Mouse (Mus musculus): ENCODE measurements around the gene Ubtfl1. TPM values are rescaled to one million over a fixed set of nuclear protein-coding genes. Genes with fewer than 3 reads are reported as not detected.
"Not testable (repeated sequence)": the region's sequence is repeated elsewhere in the genome, so short reads cannot be mapped to it uniquely, and the experiment has no call there.

Ubtfl1 gene
- polyA plus RNA-seq (2014; fragmentation: Nextera tagmentation; extraction: Ambion mirVana) = not detected in 2 replicates

- Histone ChIP-seq H3K9me3 (replicated peaks; ENCODE audit: control insufficient read depth, low read length) (no peaks in the 10 kb centered on the region), H3K9ac (replicated peaks; ENCODE audit: low read length) (no peak within 1 kb of the TSS), H3K4me1 (ENCODE audit: control insufficient read depth, insufficient read depth, low read length) (no peaks in the 10 kb centered on the region), H3K36me3 (replicated peaks; ENCODE audit: control insufficient read depth, insufficient read depth, low read depth, low read length) (no peaks in the 10 kb centered on the region), H3K4me2 (ENCODE audit: low read depth, low read length) (no peak within 1 kb of the TSS), H3K27me3 (ENCODE audit: control insufficient read depth, insufficient read depth, low read length) (no peaks in the 10 kb centered on the region), H3K27ac (replicated peaks; ENCODE audit: low read depth, low read length) (no peak within 1 kb of the TSS), H3K4me3 (ENCODE audit: low read depth, low read length) (no peak within 1 kb of the TSS)
- DNase-seq (ENCODE audit: low spot score) (no peak), ATAC-seq (replicated peaks; ENCODE audit: insufficient number of reproducible peaks, low FRiP score, low TSS enrichment, low read depth) (no peak)
- 70% methylated on average over 1 of the region's 1 CpGs for WGBS
Observed at GRCm38 (mm10) chr9:18404118-18404517, at the start of gene Ubtfl1. Gene Ubtfl1 (plus strand): TSS chr9:18404418.

GRCm38 (mm10) chr9:18373026-18373425 lies 31.2 kb upstream of the Ubtfl1 start:
- not testable (repeated sequence) for ATAC-seq (replicated peaks; ENCODE audit: insufficient number of reproducible peaks, low FRiP score, low TSS enrichment, low read depth); DNase-seq (ENCODE audit: low spot score); H3K4me2 ChIP-seq (ENCODE audit: low read depth, low read length); H3K36me3 ChIP-seq (replicated peaks; ENCODE audit: control insufficient read depth, insufficient read depth, low read depth, low read length); H3K9me3 ChIP-seq (replicated peaks; ENCODE audit: control insufficient read depth, low read length); H3K4me1 ChIP-seq (ENCODE audit: control insufficient read depth, insufficient read depth, low read length); H3K9ac ChIP-seq (replicated peaks; ENCODE audit: low read length); H3K27ac ChIP-seq (replicated peaks; ENCODE audit: low read depth, low read length); H3K27me3 ChIP-seq (ENCODE audit: control insufficient read depth, insufficient read depth, low read length); H3K4me3 ChIP-seq (ENCODE audit: low read depth, low read length)
- 72% methylated on average over 1 of the region's 1 CpGs for WGBS

GRCm38 (mm10) chr9:18385782-18386181 lies 18.4 kb upstream of the Ubtfl1 start:
- no peak for ATAC-seq (replicated peaks; ENCODE audit: insufficient number of reproducible peaks, low FRiP score, low TSS enrichment, low read depth)
- 22% methylated on average over 6 of the region's 6 CpGs for WGBS
- Histone ChIP-seq H3K4me3 (ENCODE audit: low read depth, low read length) (no peak overlapping the region), H3K27me3 (ENCODE audit: control insufficient read depth, insufficient read depth, low read length) (no peaks in the 10 kb centered on the region), H3K9ac (replicated peaks; ENCODE audit: low read length) (no peak overlapping the region), H3K36me3 (replicated peaks; ENCODE audit: control insufficient read depth, insufficient read depth, low read depth, low read length) (no peaks in the 10 kb centered on the region), H3K27ac (replicated peaks; ENCODE audit: low read depth, low read length) (no peak overlapping the region), H3K4me2 (ENCODE audit: low read depth, low read length) (no peak overlapping the region), H3K4me1 (ENCODE audit: control insufficient read depth, insufficient read depth, low read length) (no peaks in the 10 kb centered on the region), H3K9me3 (replicated peaks; ENCODE audit: control insufficient read depth, low read length) (no peaks in the 10 kb centered on the region)
- peak; percentile 25 for DNase-seq (ENCODE audit: low spot score)

GRCm38 (mm10) chr9:18399629-18400028 lies 4.6 kb upstream of the Ubtfl1 start:
- Histone ChIP-seq H3K4me1 (ENCODE audit: control insufficient read depth, insufficient read depth, low read length) (no peaks in the 10 kb centered on the region), H3K9me3 (replicated peaks; ENCODE audit: control insufficient read depth, low read length) (no peaks in the 10 kb centered on the region), H3K4me3 (ENCODE audit: low read depth, low read length) (no peak overlapping the region), H3K27ac (replicated peaks; ENCODE audit: low read depth, low read length) (no peak overlapping the region), H3K9ac (replicated peaks; ENCODE audit: low read length) (no peak overlapping the region), H3K36me3 (replicated peaks; ENCODE audit: control insufficient read depth, insufficient read depth, low read depth, low read length) (no peaks in the 10 kb centered on the region), H3K4me2 (ENCODE audit: low read depth, low read length) (no peak overlapping the region), H3K27me3 (ENCODE audit: control insufficient read depth, insufficient read depth, low read length) (no peaks in the 10 kb centered on the region)
- 81% methylated on average over 1 of the region's 1 CpGs for WGBS
- DNase-seq (ENCODE audit: low spot score) (no peak), ATAC-seq (replicated peaks; ENCODE audit: insufficient number of reproducible peaks, low FRiP score, low TSS enrichment, low read depth) (no peak)

- H3K27me3 ChIP-seq (ENCODE audit: control insufficient read depth, insufficient read depth, low read length); H3K36me3 ChIP-seq (replicated peaks; ENCODE audit: control insufficient read depth, insufficient read depth, low read depth, low read length); H3K4me1 ChIP-seq (ENCODE audit: control insufficient read depth, insufficient read depth, low read length); H3K27ac ChIP-seq (replicated peaks; ENCODE audit: low read depth, low read length); ATAC-seq (replicated peaks; ENCODE audit: insufficient number of reproducible peaks, low FRiP score, low TSS enrichment, low read depth); H3K4me2 ChIP-seq (ENCODE audit: low read depth, low read length); H3K9ac ChIP-seq (replicated peaks; ENCODE audit: low read length); H3K9me3 ChIP-seq (replicated peaks; ENCODE audit: control insufficient read depth, low read length); DNase-seq (ENCODE audit: low spot score); H3K4me3 ChIP-seq (ENCODE audit: low read depth, low read length): not testable (repeated sequence)
- 92% methylated on average over 2 of the region's 2 CpGs for WGBS
Observed at GRCm38 (mm10) chr9:18402895-18403294, 1.3 kb upstream of the Ubtfl1 start, which contains the start of gene Naalad2. Gene Naalad2 (minus strand): TSS chr9:18402995.

GRCm38 (mm10) chr9:18412371-18412770 lies 8.2 kb downstream of the Ubtfl1 start:
- not testable (repeated sequence) for H3K4me1 ChIP-seq (ENCODE audit: control insufficient read depth, insufficient read depth, low read length); H3K36me3 ChIP-seq (replicated peaks; ENCODE audit: control insufficient read depth, insufficient read depth, low read depth, low read length); H3K9me3 ChIP-seq (replicated peaks; ENCODE audit: control insufficient read depth, low read length); ATAC-seq (replicated peaks; ENCODE audit: insufficient number of reproducible peaks, low FRiP score, low TSS enrichment, low read depth); H3K9ac ChIP-seq (replicated peaks; ENCODE audit: low read length); H3K27me3 ChIP-seq (ENCODE audit: control insufficient read depth, insufficient read depth, low read length); H3K4me2 ChIP-seq (ENCODE audit: low read depth, low read length); H3K27ac ChIP-seq (replicated peaks; ENCODE audit: low read depth, low read length); H3K4me3 ChIP-seq (ENCODE audit: low read depth, low read length)
- DNase-seq (ENCODE audit: low spot score) = peak; percentile 13
- 89% methylated on average over 4 of the region's 4 CpGs for WGBS

- ATAC-seq (replicated peaks; ENCODE audit: insufficient number of reproducible peaks, low FRiP score, low TSS enrichment, low read depth) = no peak
- Histone ChIP-seq H3K36me3 (replicated peaks; ENCODE audit: control insufficient read depth, insufficient read depth, low read depth, low read length) (no peaks in the 10 kb centered on the region), H3K4me2 (ENCODE audit: low read depth, low read length) (no peak within 1 kb of the TSS), H3K9me3 (replicated peaks; ENCODE audit: control insufficient read depth, low read length) (no peaks in the 10 kb centered on the region), H3K27me3 (ENCODE audit: control insufficient read depth, insufficient read depth, low read length) (no peaks in the 10 kb centered on the region), H3K9ac (replicated peaks; ENCODE audit: low read length) (no peak within 1 kb of the TSS), H3K4me3 (ENCODE audit: low read depth, low read length) (no peak within 1 kb of the TSS), H3K27ac (replicated peaks; ENCODE audit: low read depth, low read length) (no peak within 1 kb of the TSS), H3K4me1 (ENCODE audit: control insufficient read depth, insufficient read depth, low read length) (no peaks in the 10 kb centered on the region)
- DNase-seq (ENCODE audit: low spot score) = no peak
Observed at GRCm38 (mm10) chr9:18430354-18430753, 26.1 kb downstream of the Ubtfl1 start, which contains the start of gene Mbd3l2. Gene Mbd3l2 (plus strand): TSS chr9:18430654.

- Histone ChIP-seq H3K36me3 (replicated peaks; ENCODE audit: control insufficient read depth, insufficient read depth, low read depth, low read length) (no peaks in the 10 kb centered on the region), H3K4me2 (ENCODE audit: low read depth, low read length) (no peak overlapping the region), H3K27me3 (ENCODE audit: control insufficient read depth, insufficient read depth, low read length) (no peaks in the 10 kb centered on the region), H3K4me3 (ENCODE audit: low read depth, low read length) (no peak overlapping the region), H3K4me1 (ENCODE audit: control insufficient read depth, insufficient read depth, low read length) (no peaks in the 10 kb centered on the region), H3K9ac (replicated peaks; ENCODE audit: low read length) (no peak overlapping the region), H3K9me3 (replicated peaks; ENCODE audit: control insufficient read depth, low read length) (no peaks in the 10 kb centered on the region), H3K27ac (replicated peaks; ENCODE audit: low read depth, low read length) (no peak overlapping the region)
- WGBS = 87% methylated on average over 10 of the region's 10 CpGs
- no peak for DNase-seq (ENCODE audit: low spot score)
- ATAC-seq (replicated peaks; ENCODE audit: insufficient number of reproducible peaks, low FRiP score, low TSS enrichment, low read depth) = no peak
Observed at GRCm38 (mm10) chr9:18431687-18432086, 27.5 kb downstream of the Ubtfl1 start.
